Mouse (Mus musculus) kidney, embryonic 14.5 days (tissue): Measurements from ENCODE around the gene Retreg1. TPM values are rescaled to one million over a fixed set of nuclear protein-coding genes. Genes with fewer than 3 reads are reported as not detected.

Source experiments
- ATAC-seq: fragments of 200-750 bp; cut with Nextera tagmentation; 2 replicates; pipeline ENCODE4 v1.8.0; 2017; ENCODE audit warnings: moderate number of reproducible peaks, mild to moderate bottlenecking, moderate TSS enrichment, moderate library complexity; ENCODE audit not compliant: low FRiP score, low TSS enrichment
- H3K27ac ChIP-seq: fragments of 300-500 bp; sonication (generic); 2 replicates; pipeline ENCODE4 v1.5.1; 2014; ENCODE audit warnings: low read depth, mild to moderate bottlenecking, low read length, moderate library complexity, mixed read lengths
- H3K27me3 ChIP-seq: fragments of 300-500 bp; sonication (generic); 2 replicates; pipeline ENCODE4 v1.6.1; 2014; ENCODE audit warnings: mild to moderate bottlenecking, low read length; ENCODE audit not compliant: control insufficient read depth, insufficient read depth
- H3K36me3 ChIP-seq: fragments of 300-500 bp; sonication (generic); 2 replicates; pipeline ENCODE4 v1.6.1; 2014; ENCODE audit warnings: low read length, mixed read lengths; ENCODE audit not compliant: control insufficient read depth, insufficient read depth
- H3K4me1 ChIP-seq: fragments of 300-500 bp; sonication (generic); 2 replicates; pipeline ENCODE4 v1.6.1; 2014; ENCODE audit warnings: low read length, mixed read lengths; ENCODE audit not compliant: control insufficient read depth, insufficient read depth
- H3K4me2 ChIP-seq: fragments of 300-500 bp; sonication (generic); replicated peaks from 2 replicates; pipeline ENCODE4 v1.6.1; 2014; ENCODE audit warnings: low read depth, mild to moderate bottlenecking, low read length
- H3K4me3 ChIP-seq: fragments of 300-500 bp; sonication (generic); 2 replicates; pipeline ENCODE4 v1.5.1; 2014; ENCODE audit warnings: mild to moderate bottlenecking, low read length
- H3K9ac ChIP-seq: fragments of 300-500 bp; sonication (generic); 2 replicates; pipeline ENCODE4 v1.6.1; 2014; ENCODE audit warnings: low read depth, mild to moderate bottlenecking, low read length, moderate library complexity
- H3K9me3 ChIP-seq: fragments of 300-500 bp; sonication (generic); 2 replicates; pipeline ENCODE4 v1.6.1; 2016; ENCODE audit warnings: low read length; ENCODE audit not compliant: control insufficient read depth
- WGBS: fragments of 180-500 bp; shearing (Covaris S2); extraction: QIAGEN DNeasy Blood & Tissue Kit; methylation state at CpG from one replicate; pipeline ENCODE4 v1.1.7; 2014; 5-methylcytosine and 5-hydroxymethylcytosine counted together
- polyA plus RNA-seq: library from polyadenylated mRNA; unstranded; fragments of >200 nt; fragmentation: Nextera tagmentation; extraction: Ambion mirVana; gene quantifications from 2 replicates; pipeline ENCODE4 v1.2.1, GENCODE M21; 2014

Gene Retreg1
- polyA plus RNA-seq, 1 experiment from 2014 or later = 14.6 TPM

DNA sequence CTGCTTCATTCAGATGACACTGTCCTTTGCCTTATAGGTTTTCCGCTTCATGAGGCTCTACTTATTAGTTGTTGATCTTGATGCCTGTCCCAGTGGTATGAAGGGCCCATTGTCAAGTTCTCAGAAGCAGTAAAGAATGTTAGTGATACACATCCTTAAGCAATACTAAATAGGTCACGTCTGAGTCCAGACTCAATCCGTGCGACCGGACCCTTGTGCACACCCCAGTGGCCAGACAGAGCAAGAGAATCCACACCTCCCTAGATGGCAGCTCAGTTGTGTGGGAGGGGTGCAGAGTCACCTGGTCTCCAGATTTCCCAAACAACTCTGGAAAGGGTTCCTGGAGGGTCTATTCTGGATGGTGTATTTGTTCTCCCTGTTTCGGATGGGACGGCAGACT is 103.5 kb downstream of the Retreg1 start:
- WGBS = 87% methylated on average over 7 of the region's 7 CpGs
- H3K27me3 ChIP-seq = no peaks in the 10 kb centered on the region
- no peak overlapping the region for H3K4me3 ChIP-seq
- no peak overlapping the region for H3K9ac ChIP-seq
- H3K4me1 ChIP-seq = no peaks in the 10 kb centered on the region
- no peaks in the 10 kb centered on the region for H3K36me3 ChIP-seq
- H3K4me2 ChIP-seq = no peak overlapping the region
- no peak overlapping the region for H3K27ac ChIP-seq
- ATAC-seq = no peak; the same call in 1 of the 2 replicates
- H3K9me3 ChIP-seq = no peaks in the 10 kb centered on the region

DNA sequence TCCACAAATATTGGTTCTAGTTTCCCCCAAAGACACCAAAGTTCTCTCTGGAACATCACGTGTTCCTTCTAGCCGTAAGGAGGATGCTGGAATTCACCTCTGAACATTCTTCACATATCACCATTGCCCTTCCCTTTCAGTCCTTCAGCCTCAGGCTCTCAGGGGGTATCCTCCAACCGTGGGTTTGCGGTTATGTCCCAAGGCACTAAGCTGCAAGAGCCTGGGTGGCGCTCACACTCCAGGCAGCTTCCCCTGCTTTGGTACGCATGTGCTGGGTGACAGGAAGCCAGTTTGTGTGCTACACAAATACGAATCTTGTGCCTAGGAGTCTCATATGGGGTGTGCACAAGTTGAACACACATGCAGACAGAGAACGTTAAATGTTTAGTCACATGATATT is 104.4 kb downstream of the Retreg1 start:
- H3K9me3 ChIP-seq = no peaks in the 10 kb centered on the region
- H3K4me2 ChIP-seq = no peak overlapping the region
- no peaks in the 10 kb centered on the region for H3K36me3 ChIP-seq
- H3K4me3 ChIP-seq = no peak overlapping the region
- H3K27ac ChIP-seq = no peak overlapping the region
- H3K9ac ChIP-seq = no peak overlapping the region
- 86% methylated on average over 8 of the region's 8 CpGs for WGBS
- no peaks in the 10 kb centered on the region for H3K4me1 ChIP-seq
- no peak for ATAC-seq
- no peaks in the 10 kb centered on the region for H3K27me3 ChIP-seq

DNA sequence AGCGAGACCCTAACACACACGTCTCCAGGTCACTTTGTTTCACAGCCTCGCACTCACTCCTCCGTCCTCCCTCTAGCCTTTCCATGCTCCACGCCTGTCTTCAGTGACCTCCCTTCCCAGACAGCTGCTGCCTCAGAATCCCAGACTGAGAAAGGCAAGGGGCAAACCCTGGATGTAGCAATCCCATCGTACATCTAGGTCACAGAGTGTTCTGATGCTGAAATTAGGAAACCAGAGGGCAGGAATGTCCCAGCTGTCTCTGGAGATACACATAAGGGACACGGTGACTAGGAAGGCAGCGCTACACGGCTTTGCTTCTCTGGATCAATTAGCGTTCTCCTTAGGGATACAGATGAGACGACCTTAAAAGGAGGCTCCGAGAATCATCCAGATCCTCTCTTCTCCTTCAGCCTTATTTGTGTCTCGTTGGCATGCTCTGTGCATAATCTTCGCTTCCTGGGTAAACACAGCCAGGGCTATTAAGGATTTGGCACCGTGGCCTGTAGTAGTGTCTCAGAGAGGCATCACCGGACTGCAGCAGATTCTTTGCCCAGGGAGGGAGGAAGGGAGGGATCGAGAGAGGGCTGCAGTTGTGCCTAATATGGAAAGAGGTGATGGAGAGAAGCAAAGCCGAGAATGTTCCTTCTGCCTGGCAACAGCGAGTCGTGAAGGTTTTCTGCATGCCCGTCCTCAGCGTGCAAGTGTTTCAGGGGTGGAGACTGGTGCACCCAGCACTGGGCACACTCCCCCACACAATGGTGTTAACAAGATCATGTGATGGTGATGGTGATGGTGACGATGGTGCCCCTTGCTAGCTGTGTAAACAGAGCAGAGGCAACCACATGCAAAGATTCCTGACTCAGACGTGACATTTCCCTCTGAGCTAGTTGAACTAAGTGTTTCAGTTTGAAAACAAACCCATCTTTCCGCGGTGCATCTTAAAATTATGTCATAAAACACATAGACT is 105.6 kb downstream of the Retreg1 start:
- H3K4me1 ChIP-seq = no peaks in the 10 kb centered on the region
- no peaks in the 10 kb centered on the region for H3K36me3 ChIP-seq
- no peaks in the 10 kb centered on the region for H3K27me3 ChIP-seq
- H3K27ac ChIP-seq = no peak overlapping the region
- H3K9ac ChIP-seq = no peak overlapping the region
- 80% methylated on average over 26 of the region's 26 CpGs for WGBS
- ATAC-seq = no peak
- no peaks in the 10 kb centered on the region for H3K9me3 ChIP-seq
- H3K4me2 ChIP-seq = no peak overlapping the region
- no peak overlapping the region for H3K4me3 ChIP-seq

- Histone ChIP-seq H3K36me3 (no peaks in the 10 kb centered on the region), H3K27ac (no peak overlapping the region), H3K9ac (no peak overlapping the region), H3K4me3 (no peak overlapping the region), H3K4me2 (no peak overlapping the region), H3K4me1 (no peaks in the 10 kb centered on the region), H3K9me3 (no peaks in the 10 kb centered on the region), H3K27me3 (no peaks in the 10 kb centered on the region)
- WGBS = 88% methylated on average over 9 of the region's 9 CpGs
- no peak for ATAC-seq
These were observed 106.7 kb downstream of the Retreg1 start for GRCm38 (mm10) chr15:25949696-25950095.

GRCm38 (mm10) chr15:25950584-25950983 is 107.6 kb downstream of the Retreg1 start:
- H3K9me3 ChIP-seq = no peaks in the 10 kb centered on the region
- no peak overlapping the region for H3K4me3 ChIP-seq
- no peaks in the 10 kb centered on the region for H3K36me3 ChIP-seq
- 91% methylated on average over 5 of the region's 5 CpGs for WGBS
- H3K4me2 ChIP-seq = no peak overlapping the region
- H3K4me1 ChIP-seq = no peaks in the 10 kb centered on the region
- no peak overlapping the region for H3K27ac ChIP-seq
- no peak for ATAC-seq
- H3K27me3 ChIP-seq = no peaks in the 10 kb centered on the region
- no peak overlapping the region for H3K9ac ChIP-seq

DNA sequence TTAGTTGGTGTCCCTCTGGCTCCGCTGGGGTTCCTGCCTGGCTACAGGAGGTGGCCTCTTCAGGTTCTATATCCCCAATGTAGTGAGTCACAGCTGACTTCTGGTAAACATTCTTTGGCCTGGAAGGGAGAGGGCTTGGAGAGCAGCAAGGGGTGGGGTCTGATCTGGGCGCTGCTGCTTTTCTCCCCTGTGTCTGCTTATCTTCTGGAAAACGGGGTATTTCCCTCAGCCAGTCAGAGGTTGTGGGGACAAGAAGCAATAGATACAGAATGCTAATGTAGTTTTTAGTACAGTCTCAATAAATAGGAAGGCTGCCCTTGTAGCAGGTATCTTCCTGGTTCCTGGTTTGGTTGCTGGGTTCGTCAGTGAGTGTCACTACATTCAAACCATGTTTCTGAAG is 108.1 kb downstream of the Retreg1 start:
- Histone ChIP-seq H3K27me3 (no peaks in the 10 kb centered on the region), H3K9me3 (no peaks in the 10 kb centered on the region), H3K9ac (no peak overlapping the region), H3K36me3 (no peaks in the 10 kb centered on the region), H3K4me3 (no peak overlapping the region), H3K4me2 (no peak overlapping the region), H3K4me1 (no peaks in the 10 kb centered on the region), H3K27ac (no peak overlapping the region)
- WGBS = 88% methylated on average over 4 of the region's 4 CpGs
- no peak for ATAC-seq

DNA sequence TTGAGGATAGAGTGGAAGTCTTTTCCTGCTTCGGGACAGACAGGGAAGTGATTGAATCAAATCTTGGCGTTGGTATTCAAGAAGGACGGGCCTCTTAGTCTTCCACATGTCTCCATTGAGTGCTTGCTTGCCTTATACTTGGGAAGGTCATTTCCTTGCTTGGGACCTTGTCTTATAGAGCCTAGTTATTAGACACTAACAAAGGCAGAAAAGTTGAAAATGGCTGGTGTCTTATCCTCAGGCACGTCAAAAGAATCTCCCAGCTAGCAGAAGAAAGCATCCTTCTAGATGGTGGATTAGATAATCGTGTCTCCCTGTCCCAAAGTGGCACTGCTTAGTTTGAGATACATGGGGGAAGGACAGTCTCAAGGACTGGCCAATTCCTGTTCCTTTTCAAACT is 113.0 kb downstream of the Retreg1 start:
- ATAC-seq = 0 out of 2 replicates have a peak, but pooled peaks have one; percentile 13
- no peak overlapping the region for H3K4me3 ChIP-seq
- 76% methylated on average over 5 of the region's 5 CpGs for WGBS

GRCm38 (mm10) chr15:25956422-25957117 is 113.6 kb downstream of the Retreg1 start:
- H3K9me3 ChIP-seq = no peaks in the 10 kb centered on the region
- H3K4me1 ChIP-seq = peaks cover 4% of the 10 kb centered on the region; the same call in 1 of the 2 replicates
- H3K4me3 ChIP-seq = no peak overlapping the region
- no peak overlapping the region for H3K9ac ChIP-seq
- 0 out of 2 replicates have a peak, but pooled peaks have one; percentile 53 for ATAC-seq
- H3K4me2 ChIP-seq = no peak overlapping the region
- H3K27me3 ChIP-seq = no peaks in the 10 kb centered on the region
- WGBS = 41% methylated on average over 11 of the region's 11 CpGs
- H3K36me3 ChIP-seq = no peaks in the 10 kb centered on the region
- H3K27ac ChIP-seq = no peak overlapping the region

More for the DNA sequence above, 113.0 kb downstream of the Retreg1 start:
- H3K4me1 ChIP-seq = peaks cover 4% of the 10 kb centered on the region; the same call in 1 of the 2 replicates
- H3K9me3 ChIP-seq = no peaks in the 10 kb centered on the region
- H3K27ac ChIP-seq = no peak overlapping the region
- H3K4me2 ChIP-seq = no peak overlapping the region
- no peaks in the 10 kb centered on the region for H3K36me3 ChIP-seq
- no peak overlapping the region for H3K9ac ChIP-seq
- H3K27me3 ChIP-seq = no peaks in the 10 kb centered on the region

GRCm38 (mm10) chr15:25957651-25958050 is 114.7 kb downstream of the Retreg1 start:
- no peak overlapping the region for H3K27ac ChIP-seq
- no peaks in the 10 kb centered on the region for H3K9me3 ChIP-seq
- H3K4me1 ChIP-seq = peaks cover 4% of the 10 kb centered on the region; the same call in 1 of the 2 replicates
- no peaks in the 10 kb centered on the region for H3K27me3 ChIP-seq
- no peak overlapping the region for H3K4me3 ChIP-seq
- H3K4me2 ChIP-seq = no peak overlapping the region
- WGBS = 64% methylated on average over 10 of the region's 10 CpGs
- 0 out of 2 replicates have a peak overlapping the region, but pooled peaks have one; percentile 2 for H3K9ac ChIP-seq
- no peak for ATAC-seq
- no peaks in the 10 kb centered on the region for H3K36me3 ChIP-seq
